Mouse (Mus musculus) v-Abl transformed pro-B cells (cell line): ENCODE measurements around the gene Rars2.

ENCODE experiments used
- in situ Hi-C, 2 experiments: fragments of 400-800 bp; cut with MboI; formaldehyde crosslinking; loops; one replicate each; pipeline ENCODE4 v1.15.1; 2025; ENCODE audit not compliant: unreplicated experiment in 2 of 2

The Rars2 gene

GRCm38 (mm10) chr4:34637851-34638250 is 23.1 kb downstream of the Rars2 start:
- in situ Hi-C loops, result no loop called here

GRCm38 (mm10) chr4:34639745-34640364 is 25.1 kb downstream of the Rars2 start:
- in situ Hi-C loops, result no loop called here

- in situ Hi-C loops, result no loop called here
Measured at GRCm38 (mm10) chr4:34640731-34641130, 26.0 kb downstream of the Rars2 start.

- in situ Hi-C loops, result no loop called here
Measured at GRCm38 (mm10) chr4:34644779-34645178, 30.0 kb downstream of the Rars2 start.

- in situ Hi-C loops, result no loop called here
Measured at GRCm38 (mm10) chr4:34653179-34653578, 38.4 kb downstream of the Rars2 start.

GRCm38 (mm10) chr4:34656101-34656500 is 41.3 kb downstream of the Rars2 start:
- in situ Hi-C loops, result no loop called here

- in situ Hi-C loops, result no loop called here
Measured at GRCm38 (mm10) chr4:34659012-34659411, 44.3 kb downstream of the Rars2 start.

- in situ Hi-C loops, result no loop called here
Measured at GRCm38 (mm10) chr4:34661514-34661913, 46.8 kb downstream of the Rars2 start.

GRCm38 (mm10) chr4:34661927-34662326 is 47.2 kb downstream of the Rars2 start:
- in situ Hi-C loops, result no loop called here

GRCm38 (mm10) chr4:34667923-34668322 is 53.2 kb downstream of the Rars2 start:
- in situ Hi-C loops, result no loop called here

- in situ Hi-C loops, result no loop called here
Measured at GRCm38 (mm10) chr4:34673721-34674120, 59.0 kb downstream of the Rars2 start.

- in situ Hi-C loops, result loop anchor here in 1 of 2 experiments (25.0 kb wide), 1 partner anchor 232 kb away; no protein-coding TSS in a partner anchor
Measured at GRCm38 (mm10) chr4:34680530-34680929, 65.8 kb downstream of the Rars2 start.

GRCm38 (mm10) chr4:34686874-34687567 is 72.3 kb downstream of the Rars2 start, which contains the start of gene Slc35a1:
Gene Slc35a1 (minus strand): TSS chr4:34687438.
- in situ Hi-C loops, result loop anchor here (5.0 to 25.0 kb wide), 2 partner anchors 90 to 225 kb away; partner anchors contain the start of gene Smim8 (in 1 of the 2)

- in situ Hi-C loops, result loop anchor here (5.0 to 25.0 kb wide), 2 partner anchors 89 to 224 kb away; partner anchors contain the start of gene Smim8 (in 1 of the 2)
Measured at GRCm38 (mm10) chr4:34688021-34688420, 73.3 kb downstream of the Rars2 start.

- in situ Hi-C loops, result no loop called here
Measured at GRCm38 (mm10) chr4:34701528-34701927, 86.8 kb downstream of the Rars2 start.

GRCm38 (mm10) chr4:34702231-34702630 is 87.5 kb downstream of the Rars2 start:
- in situ Hi-C loops, result no loop called here

- in situ Hi-C loops, result no loop called here
Measured at GRCm38 (mm10) chr4:34703029-34703428, 88.3 kb downstream of the Rars2 start.

- in situ Hi-C loops, result no loop called here
Measured at GRCm38 (mm10) chr4:34707248-34707647, 92.5 kb downstream of the Rars2 start.

- in situ Hi-C loops, result no loop called here
Measured at GRCm38 (mm10) chr4:34708127-34708526, 93.4 kb downstream of the Rars2 start.
